ENCODE assay signal across 24 mouse cellular contexts in genomic region chr9:97634831-97635230, GRCm38 (mm10).
DNase-seq lines count a peak whose midpoint lies in the region; ATAC-seq lines count a peak whose summit lies in the region.
"Had no signal": no experiment of that assay in that cellular context is flagged by ENCODE, and none has a peak within 500 bp of the region (broad histone marks: within the 10 kb centered on the region; RNA-seq: fewer than 3 reads in every experiment).

No protein-coding gene starts in this region.

- no peaks in the 10 kb centered on the region for H3K36me3 ChIP-seq in embryonic facial prominence, embryonic 12.5 days
- no peaks in the 10 kb centered on the region for H3K36me3 ChIP-seq in embryonic facial prominence, embryonic 10.5 days (replicated peaks)
- H3K36me3 ChIP-seq in embryonic facial prominence, embryonic 14.5 days (ENCODE audit: control insufficient read depth, insufficient read depth, low read length) = no peaks in the 10 kb centered on the region
- H3K36me3 ChIP-seq: embryonic facial prominence, embryonic 13.5 days; forebrain, embryonic 12.5 days; G1E had no signal

- DNase-seq in embryonic facial prominence, embryonic 10.5 days (ENCODE audit: low spot score) = no peak
- peak; percentile 40 for DNase-seq in heart, adult 11 months
- DNase-seq in heart, postnatal 25 days (ENCODE audit: low spot score) = no peak
- DNase-seq in embryonic facial prominence, embryonic 14.5 days (ENCODE audit: low spot score) = peak; percentile 66
- DNase-seq: adrenal gland, adult 8-10 months; adrenal gland, postnatal 14 days; adrenal gland, postnatal 36 days; B cell, adult 2 months; cerebellum, adult 11-12 months; cerebellum, adult 2 months; cerebellum, adult 9-10 months; cerebellum, postnatal 14 days; cerebellum, postnatal 36 days; embryo, embryonic 11 days; forebrain, postnatal 0 days had no signal

- 69% methylated on average over 3 of the region's 3 CpGs for WGBS in embryonic facial prominence, embryonic 12.5 days
- WGBS in embryonic facial prominence, embryonic 10.5 days = 56% methylated on average over 3 of the region's 3 CpGs
- 46% methylated on average over 3 of the region's 3 CpGs for WGBS in embryonic facial prominence, embryonic 14.5 days

- H3K9ac ChIP-seq in embryonic facial prominence, embryonic 12.5 days = no peak overlapping the region
- no peak overlapping the region for H3K9ac ChIP-seq in embryonic facial prominence, embryonic 14.5 days (ENCODE audit: low read depth, low read length)
- H3K9ac ChIP-seq: embryonic facial prominence, embryonic 13.5 days; forebrain, embryonic 12.5 days; forebrain, postnatal 0 days had no signal

- H3K27me3 ChIP-seq in embryonic facial prominence, embryonic 12.5 days = no peaks in the 10 kb centered on the region
- no peaks in the 10 kb centered on the region for H3K27me3 ChIP-seq in embryonic facial prominence, embryonic 10.5 days (replicated peaks; ENCODE audit: low read depth, poor library complexity, severe bottlenecking)
- no peaks in the 10 kb centered on the region for H3K27me3 ChIP-seq in embryonic facial prominence, embryonic 14.5 days (replicated peaks; ENCODE audit: control insufficient read depth, insufficient read depth, low read length)
- H3K27me3 ChIP-seq: CH12.LX; embryonic facial prominence, embryonic 13.5 days; forebrain, embryonic 12.5 days; Patski had no signal

- ATAC-seq in embryonic facial prominence, embryonic 12.5 days (ENCODE audit: insufficient number of reproducible peaks, insufficient read depth, low FRiP score, low TSS enrichment) = no peak
- peak; percentile 61 for ATAC-seq in embryonic facial prominence, embryonic 14.5 days (ENCODE audit: low read depth)
- ATAC-seq: activated CD4-positive, CD25-positive, alpha-beta regulatory T cell, adult 4 months; CD4-positive, CD25-positive, alpha-beta regulatory T cell, adult 4 months; forebrain, embryonic 14.5 days; forebrain, postnatal 0 days had no signal

- peak overlapping the region; percentile 6; the same call in 1 of the 2 replicates for H3K27ac ChIP-seq in embryonic facial prominence, embryonic 12.5 days
- no peak overlapping the region for H3K27ac ChIP-seq in embryonic facial prominence, embryonic 10.5 days (replicated peaks)
- H3K27ac ChIP-seq in embryonic facial prominence, embryonic 14.5 days (replicated peaks; ENCODE audit: low read depth, low read length) = no peak overlapping the region
- H3K27ac ChIP-seq: embryonic facial prominence, embryonic 13.5 days; forebrain, embryonic 12.5 days had no signal

- H3K4me2 ChIP-seq in embryonic facial prominence, embryonic 12.5 days (replicated peaks) = no peak overlapping the region
- H3K4me2 ChIP-seq in embryonic facial prominence, embryonic 14.5 days (ENCODE audit: low read depth, low read length) = no peak overlapping the region
- H3K4me2 ChIP-seq: embryonic facial prominence, embryonic 13.5 days; forebrain, embryonic 12.5 days had no signal

- no peaks in the 10 kb centered on the region for H3K9me3 ChIP-seq in embryonic facial prominence, embryonic 12.5 days
- H3K9me3 ChIP-seq in embryonic facial prominence, embryonic 10.5 days = no peaks in the 10 kb centered on the region
- no peaks in the 10 kb centered on the region for H3K9me3 ChIP-seq in embryonic facial prominence, embryonic 14.5 days (ENCODE audit: control insufficient read depth, low read length)
- H3K9me3 ChIP-seq: embryonic facial prominence, embryonic 13.5 days; forebrain, embryonic 12.5 days had no signal

- intact Hi-C loops in heart, postnatal 25 days (cut with DNase I) = no loop called here

- no peak overlapping the region for H3K4me3 ChIP-seq in embryonic facial prominence, embryonic 12.5 days
- H3K4me3 ChIP-seq in embryonic facial prominence, embryonic 10.5 days = no peak overlapping the region
- no peak overlapping the region for H3K4me3 ChIP-seq in embryonic facial prominence, embryonic 14.5 days (ENCODE audit: low read depth, low read length)
- H3K4me3 ChIP-seq: embryonic facial prominence, embryonic 13.5 days; forebrain, embryonic 12.5 days had no signal

- no peaks in the 10 kb centered on the region for H3K4me1 ChIP-seq in embryonic facial prominence, embryonic 12.5 days
- 0 out of 2 replicates have a peak, but pooled peaks cover 3% of the 10 kb centered on the region for H3K4me1 ChIP-seq in embryonic facial prominence, embryonic 10.5 days
- H3K4me1 ChIP-seq in embryonic facial prominence, embryonic 14.5 days (ENCODE audit: control insufficient read depth, insufficient read depth, low read length) = no peaks in the 10 kb centered on the region
- H3K4me1 ChIP-seq: embryonic facial prominence, embryonic 13.5 days had no signal

Comparison
In these comparisons a context has a peak if more than half of its experiments do, and no peak if none do; other contexts are left out.
1. DNase-seq: peak in heart, adult 11 months (single experiment) and embryonic facial prominence, embryonic 14.5 days (single experiment); none in embryonic facial prominence, embryonic 10.5 days (single experiment) and heart, postnatal 25 days (single experiment).